Mouse (Mus musculus): Measurements from ENCODE around the gene Mrpl50.

GRCm38 (mm10) chr4:49547544-49548219 is 26.8 kb upstream of the Mrpl50 start:
- TF ChIP-seq MYOD1 (IDR thresholded peaks at IDR 0.05; ENCODE audit: control insufficient read depth in 1 of 3, insufficient read length in 2 of 3, low read depth in 2 of 3), result no peak
- TF ChIP-seq TCF12 (IDR thresholded peaks at IDR 0.05; ENCODE audit: insufficient read depth, poor library complexity, severe bottlenecking), result no peak
